Mouse (Mus musculus): ENCODE data around the gene Rho.

- TF ChIP-seq GATA1 (IDR thresholded peaks at IDR 0.05; ENCODE audit: low read length) (no peak), TAL1 (IDR thresholded peaks at IDR 0.05; ENCODE audit: low read length) (no peak)
Measured at GRCm38 (mm10) chr6:115888296-115888695, 43.3 kb upstream of the Rho start.
